Mouse (Mus musculus) megakaryocyte, embryonic 14.5 days (primary cell): ENCODE data around the gene Kcnk12. TPM values are rescaled to one million over a fixed set of nuclear protein-coding genes. Genes with fewer than 3 reads are reported as not detected.

Experiments
- H3K27me3 ChIP-seq: replicated peaks from 2 replicates; pipeline ENCODE3; 2012; ENCODE audit warnings: inconsistent platforms
- H3K36me3 ChIP-seq: replicated peaks from 2 replicates; pipeline ENCODE3; 2012; ENCODE audit warnings: low read length, inconsistent platforms, mixed read lengths
- H3K4me1 ChIP-seq: 2 replicates; pipeline ENCODE4 v1.6.1; 2012; ENCODE audit warnings: inconsistent platforms
- H3K4me3 ChIP-seq: replicated peaks from 2 replicates; pipeline ENCODE3; 2012; ENCODE audit warnings: moderate library complexity, mild to moderate bottlenecking, inconsistent platforms
- H3K9me3 ChIP-seq: 2 replicates; pipeline ENCODE4 v1.6.1; 2012; ENCODE audit warnings: inconsistent platforms
- FLI1 ChIP-seq: IDR thresholded peaks from 2 replicates; pipeline ENCODE4 v1.6.1; 2012; ENCODE audit warnings: low read length, inconsistent platforms, mixed read lengths
- GATA1 ChIP-seq: IDR thresholded peaks from 3 replicates; pipeline ENCODE4 v1.6.1; 2012; ENCODE audit warnings: mixed read lengths, low read length, inconsistent platforms, borderline replicate concordance
- polyA plus RNA-seq: library from polyadenylated mRNA; stranded (reverse); fragments of >175 nt; gene quantifications from 2 replicates; pipeline ENCODE4 v1.2.3, GENCODE M21; 2012; ENCODE audit warnings: low replicate concordance; ENCODE audit not compliant: insufficient read depth

The Kcnk12 gene
- polyA plus RNA-seq, 1 experiment: 4.7 TPM

DNA sequence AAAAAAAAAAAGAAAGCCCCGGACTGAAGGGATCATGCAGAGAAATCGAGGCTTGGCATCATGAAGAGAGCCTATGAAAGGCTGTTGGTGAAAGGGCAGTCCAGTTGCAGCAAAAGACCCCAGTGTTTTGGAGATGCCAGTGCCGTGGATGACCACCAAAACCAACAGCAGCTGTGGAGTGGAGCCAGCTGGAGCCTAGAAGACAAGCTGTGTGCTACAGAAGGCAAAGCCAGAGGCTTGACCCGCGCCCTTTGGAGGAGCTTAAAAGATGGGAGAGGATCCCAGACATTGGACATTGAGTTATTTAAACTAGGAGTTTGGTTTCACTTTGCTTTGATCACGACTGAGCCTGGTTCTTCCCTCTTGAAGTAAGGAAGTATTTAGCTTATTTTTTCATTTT is 9.6 kb downstream of the Kcnk12 start:
- TF ChIP-seq FLI1 (no peak), GATA1 (no peak)
- no peaks in the 10 kb centered on the region for H3K36me3 ChIP-seq
- no peaks in the 10 kb centered on the region for H3K27me3 ChIP-seq
- H3K4me3 ChIP-seq: no peak overlapping the region
- H3K4me1 ChIP-seq: no peaks in the 10 kb centered on the region
- H3K9me3 ChIP-seq: peaks cover 27% of the 10 kb centered on the region

DNA sequence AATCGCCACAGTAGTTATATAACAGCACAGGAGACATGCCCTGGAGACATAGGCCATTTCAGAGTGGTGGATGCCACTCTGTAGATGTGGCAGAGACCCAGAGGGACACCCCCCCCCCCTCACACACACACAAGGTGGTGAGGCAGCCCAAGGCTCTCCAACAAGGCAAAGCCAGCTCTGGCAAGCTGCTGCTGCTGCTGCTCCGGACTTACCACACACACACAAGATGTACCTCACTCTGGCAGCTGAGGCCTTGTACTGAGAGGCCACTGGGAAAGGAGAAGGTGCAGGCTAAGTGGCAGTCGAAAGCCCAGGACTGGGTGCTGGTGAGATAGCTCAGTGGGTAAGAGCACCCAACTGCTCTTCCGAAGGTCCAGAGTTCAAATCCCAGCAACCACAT is 10.1 kb downstream of the Kcnk12 start:
- Histone ChIP-seq H3K4me1 (no peaks in the 10 kb centered on the region), H3K27me3 (no peaks in the 10 kb centered on the region), H3K36me3 (no peaks in the 10 kb centered on the region), H3K4me3 (no peak overlapping the region), H3K9me3 (peaks cover 27% of the 10 kb centered on the region)
- TF ChIP-seq GATA1: no peak
- TF ChIP-seq FLI1: no peak

GRCm38 (mm10) chr17:87785721-87786120 is 12.1 kb downstream of the Kcnk12 start:
- TF ChIP-seq GATA1: no peak
- TF ChIP-seq FLI1: no peak
- Histone ChIP-seq H3K9me3 (peaks cover 35% of the 10 kb centered on the region), H3K36me3 (no peaks in the 10 kb centered on the region), H3K27me3 (no peaks in the 10 kb centered on the region), H3K4me3 (no peak overlapping the region), H3K4me1 (no peaks in the 10 kb centered on the region)

GRCm38 (mm10) chr17:87784911-87785310 is 12.9 kb downstream of the Kcnk12 start:
- no peaks in the 10 kb centered on the region for H3K4me1 ChIP-seq
- no peak for TF ChIP-seq FLI1
- no peaks in the 10 kb centered on the region for H3K36me3 ChIP-seq
- no peak overlapping the region for H3K4me3 ChIP-seq
- no peaks in the 10 kb centered on the region for H3K27me3 ChIP-seq
- peaks cover 35% of the 10 kb centered on the region for H3K9me3 ChIP-seq

GRCm38 (mm10) chr17:87784141-87784831 is 13.5 kb downstream of the Kcnk12 start:
- H3K27me3 ChIP-seq: no peaks in the 10 kb centered on the region
- no peak overlapping the region for H3K4me3 ChIP-seq
- H3K4me1 ChIP-seq: no peaks in the 10 kb centered on the region
- H3K9me3 ChIP-seq: peaks cover 35% of the 10 kb centered on the region
- H3K36me3 ChIP-seq: no peaks in the 10 kb centered on the region
- TF ChIP-seq FLI1 (no peak), GATA1 (no peak)

DNA sequence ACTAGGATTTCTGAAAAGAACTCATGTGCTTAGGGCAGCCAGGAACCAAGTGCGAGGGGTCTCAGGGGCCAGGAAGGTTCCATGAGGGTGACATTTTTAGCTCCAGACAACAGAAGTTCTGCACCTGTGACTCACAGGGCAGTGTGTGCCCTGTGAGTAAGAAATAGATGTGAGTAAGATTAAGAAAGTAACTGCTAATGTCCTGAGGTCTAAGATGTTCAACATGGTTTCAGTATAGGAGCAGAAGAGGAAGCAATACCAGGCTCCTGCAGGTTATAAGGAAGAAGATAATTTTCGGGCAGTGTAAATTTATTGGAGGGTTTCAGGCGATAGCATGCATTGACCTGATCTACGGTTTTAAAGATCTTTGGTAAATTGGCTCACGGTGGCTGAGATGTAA is 16.6 kb downstream of the Kcnk12 start:
- no peaks in the 10 kb centered on the region for H3K36me3 ChIP-seq
- no peaks in the 10 kb centered on the region for H3K4me1 ChIP-seq

GRCm38 (mm10) chr17:87780164-87780563 is 17.6 kb downstream of the Kcnk12 start:
- H3K27me3 ChIP-seq: no peaks in the 10 kb centered on the region

More for the DNA sequence above, 16.6 kb downstream of the Kcnk12 start:
- H3K9me3 ChIP-seq: peaks cover 35% of the 10 kb centered on the region
- no peak for TF ChIP-seq FLI1
- no peak for TF ChIP-seq GATA1
- H3K4me3 ChIP-seq: no peak overlapping the region
- H3K27me3 ChIP-seq: no peaks in the 10 kb centered on the region

GRCm38 (mm10) chr17:87774982-87775381 is 22.8 kb downstream of the Kcnk12 start:
- TF ChIP-seq GATA1: no peak
- TF ChIP-seq FLI1: no peak
- no peak overlapping the region for H3K4me3 ChIP-seq
- H3K27me3 ChIP-seq: no peaks in the 10 kb centered on the region

More at GRCm38 (mm10) chr17:87780164-87780563, 17.6 kb downstream of the Kcnk12 start:
- Histone ChIP-seq H3K9me3 (peaks cover 29% of the 10 kb centered on the region), H3K36me3 (no peaks in the 10 kb centered on the region), H3K4me1 (no peaks in the 10 kb centered on the region), H3K4me3 (no peak overlapping the region)
- no peak for TF ChIP-seq FLI1
- TF ChIP-seq GATA1: no peak

GRCm38 (mm10) chr17:87773175-87773574 is 24.6 kb downstream of the Kcnk12 start:
- peaks cover 4% of the 10 kb centered on the region; the same call in 1 of the 2 replicates for H3K9me3 ChIP-seq
- H3K4me1 ChIP-seq: no peaks in the 10 kb centered on the region
- TF ChIP-seq FLI1: no peak
- no peak for TF ChIP-seq GATA1
- no peak overlapping the region for H3K4me3 ChIP-seq
- no peaks in the 10 kb centered on the region for H3K36me3 ChIP-seq
- no peaks in the 10 kb centered on the region for H3K27me3 ChIP-seq

More at GRCm38 (mm10) chr17:87774982-87775381, 22.8 kb downstream of the Kcnk12 start:
- Histone ChIP-seq H3K9me3 (peaks cover 4% of the 10 kb centered on the region; the same call in 1 of the 2 replicates), H3K4me1 (no peaks in the 10 kb centered on the region), H3K36me3 (no peaks in the 10 kb centered on the region)

- H3K4me3 ChIP-seq: no peak overlapping the region
- H3K36me3 ChIP-seq: no peaks in the 10 kb centered on the region
- no peaks in the 10 kb centered on the region for H3K27me3 ChIP-seq
- no peaks in the 10 kb centered on the region for H3K4me1 ChIP-seq
- peaks cover 14% of the 10 kb centered on the region for H3K9me3 ChIP-seq
- TF ChIP-seq FLI1 (no peak), GATA1 (no peak)
Observed at GRCm38 (mm10) chr17:87770766-87771165, 27.0 kb downstream of the Kcnk12 start.
